Mouse (Mus musculus): Measurements from ENCODE around the gene Dgkd. TPM values are rescaled to one million over a fixed set of nuclear protein-coding genes. Genes with fewer than 3 reads are reported as not detected.
A peak's percentile ranks its signal among the peaks of the same experiment; 100 is the strongest.

Dgkd gene
- total and polyA plus RNA-seq, 3 experiments: 29.5 to 135 (median 39.5) TPM

- Histone ChIP-seq H3K36me3 (ENCODE audit: control insufficient read depth in 1 of 2, insufficient read depth in 2 of 2, low read length in 2 of 2) (peaks cover 0 to 12% of the 10 kb centered on the region in 2 experiments; a peak in 2 of 4 replicates), H3K4me1 (ENCODE audit: control insufficient read depth in 1 of 2, insufficient read depth in 2 of 2, low read length in 2 of 2) (peaks cover 0 to 9% of the 10 kb centered on the region in 2 experiments; a peak in 3 of 4 replicates), H3K9ac (ENCODE audit: control insufficient read depth, low read depth, low read length, poor library complexity, severe bottlenecking) (peak overlapping the region; percentile 48), H3K79me2 (ENCODE audit: control insufficient read depth, insufficient read depth, low read length, poor library complexity) (no peaks in the 10 kb centered on the region; the same call in 1 of the 2 replicates), H3K27ac (ENCODE audit: control insufficient read depth, low read depth, low read length) (peak overlapping the region; percentile 61), H3K9me3 (replicated peaks; ENCODE audit: insufficient read depth, low read length) (no peaks in the 10 kb centered on the region), H3K4me3 (ENCODE audit: control insufficient read depth in 1 of 2, insufficient read depth in 1 of 2, low read depth in 2 of 2, low read length in 2 of 2) (peak overlapping the region; percentile 29 to 30; a peak in 3 of 4 replicates), H3K27me3 (ENCODE audit: control insufficient read depth in 1 of 2, insufficient read depth in 2 of 2, low read length in 2 of 2) (no peaks in the 10 kb centered on the region)
- TF ChIP-seq SIN3A (IDR thresholded peaks at IDR 0.05; ENCODE audit: low read length): peak; percentile 34; the same call in 1 of the 2 replicates
- TF ChIP-seq MEF2A (IDR thresholded peaks at IDR 0.05; ENCODE audit: extremely low read depth, insufficient replicate concordance, low read depth, low read length, poor library complexity, severe bottlenecking): no peak
- peak; percentile 44 for TF ChIP-seq HCFC1 (IDR thresholded peaks at IDR 0.05; ENCODE audit: low read depth, low read length)
- TF ChIP-seq TCF12 (IDR thresholded peaks at IDR 0.05; ENCODE audit: low read depth, low read length): 0 out of 2 replicates have a peak, but pooled peaks have one; percentile 12
- TF ChIP-seq ETS1 (IDR thresholded peaks at IDR 0.05; ENCODE audit: low read depth, low read length): peak; percentile 85
- peak in 1 of 2 experiments; percentile 57; a peak in 2 of 4 replicates for TF ChIP-seq POLR2A (IDR thresholded peaks at IDR 0.05; ENCODE audit: control insufficient read depth in 1 of 2, insufficient read depth in 1 of 2, low read depth in 1 of 2, low read length in 2 of 2, poor library complexity in 1 of 2)
- TF ChIP-seq MAX (IDR thresholded peaks at IDR 0.05; ENCODE audit: low read length): peak; percentile 68
- TF ChIP-seq MXI1 (IDR thresholded peaks at IDR 0.05; ENCODE audit: low read depth, low read length): peak; percentile 39; the same call in 1 of the 2 replicates
- TF ChIP-seq ELF1 (IDR thresholded peaks at IDR 0.05; ENCODE audit: low read depth, low read length): peak; percentile 74; the same call in 1 of the 2 replicates
- TF ChIP-seq KAT2A (conservative IDR thresholded peaks at IDR 0.05; ENCODE audit: low read depth, low read length): no peak
- 0 out of 2 replicates have a peak, but pooled peaks have one; percentile 55 for TF ChIP-seq TBP (IDR thresholded peaks at IDR 0.05; ENCODE audit: low read depth, low read length)
- peak in 1 of 2 experiments; percentile 17; a peak in 1 of 4 replicates for TF ChIP-seq EP300 (IDR thresholded peaks at IDR 0.05; ENCODE audit: low read depth in 1 of 2, low read length in 2 of 2)
- no peak for TF ChIP-seq POLR2AphosphoS5 (IDR thresholded peaks at IDR 0.05; ENCODE audit: borderline replicate concordance, low read depth, low read length)
- DNase-seq (ENCODE audit: low read depth, low spot score): peak; percentile 90
Measured at GRCm38 (mm10) chr1:87828185-87828584, 24.9 kb upstream of the Dgkd start.

GRCm38 (mm10) chr1:87828926-87829580, 24.0 kb upstream of the Dgkd start:
- no peak for TF ChIP-seq GATA1 (IDR thresholded peaks at IDR 0.05; ENCODE audit: low read depth, low read length)
- TF ChIP-seq RAD21 (IDR thresholded peaks at IDR 0.05; ENCODE audit: low read depth, low read length): no peak
- TF ChIP-seq HCFC1 (IDR thresholded peaks at IDR 0.05; ENCODE audit: low read depth, low read length): no peak
- TF ChIP-seq ELF1 (IDR thresholded peaks at IDR 0.05; ENCODE audit: low read depth, low read length): no peak
- no peak for TF ChIP-seq POLR2AphosphoS5 (IDR thresholded peaks at IDR 0.05; ENCODE audit: borderline replicate concordance, low read depth, low read length)
- Histone ChIP-seq H3K36me3 (ENCODE audit: control insufficient read depth in 1 of 2, insufficient read depth in 2 of 2, low read length in 2 of 2) (peaks cover 0 to 12% of the 10 kb centered on the region in 2 experiments; a peak in 2 of 4 replicates), H3K79me2 (ENCODE audit: control insufficient read depth, insufficient read depth, low read length, poor library complexity) (no peaks in the 10 kb centered on the region; the same call in 1 of the 2 replicates), H3K9me3 (replicated peaks; ENCODE audit: insufficient read depth, low read length) (no peaks in the 10 kb centered on the region), H3K27ac (ENCODE audit: control insufficient read depth, low read depth, low read length) (no peak overlapping the region), H3K27me3 (ENCODE audit: control insufficient read depth in 1 of 2, insufficient read depth in 2 of 2, low read length in 2 of 2) (no peaks in the 10 kb centered on the region), H3K4me1 (ENCODE audit: control insufficient read depth in 1 of 2, insufficient read depth in 2 of 2, low read length in 2 of 2) (peaks cover 0 to 9% of the 10 kb centered on the region in 2 experiments; a peak in 3 of 4 replicates), H3K4me3 (ENCODE audit: control insufficient read depth in 1 of 2, insufficient read depth in 1 of 2, low read depth in 2 of 2, low read length in 2 of 2) (no peak overlapping the region), H3K9ac (ENCODE audit: control insufficient read depth, low read depth, low read length, poor library complexity, severe bottlenecking) (no peak overlapping the region)
- DNase-seq (ENCODE audit: low read depth, low spot score): no peak

Data from MEL (cell line).